Mouse (Mus musculus) ES-Bruce4 (cell line): ENCODE measurements around the gene Kbtbd4.

ENCODE experiments used
- CTCF ChIP-seq: IDR thresholded peaks from one replicate; pipeline ENCODE4 v1.8.1; 2011; ENCODE audit warnings: low read depth, low read length
- EP300 ChIP-seq: IDR thresholded peaks from 2 replicates; pipeline ENCODE4 v1.6.1; 2011; ENCODE audit warnings: low read depth, low read length; ENCODE audit not compliant: insufficient read depth
- POLR2A ChIP-seq: IDR thresholded peaks from one replicate; pipeline ENCODE4 v1.8.1; 2011; ENCODE audit warnings: low read length; ENCODE audit not compliant: insufficient read depth

GRCm38 (mm10) chr2:90887627-90888026, 16.9 kb upstream of the Kbtbd4 start:
- TF ChIP-seq POLR2A (no peak), CTCF (no peak), EP300 (no peak)
